Mouse (Mus musculus) G1E (cell line): Measurements from ENCODE around the gene Iscu.

Experiments used
- CTCF ChIP-seq: IDR thresholded peaks from 2 replicates; pipeline ENCODE4 v1.5.1; 2012; ENCODE audit warnings: low read depth, low read length, inconsistent platforms, mixed read lengths
- GATA1 ChIP-seq: IDR thresholded peaks from 2 replicates; pipeline ENCODE4 v1.6.1; 2012; ENCODE audit warnings: borderline replicate concordance, low read length, inconsistent platforms, mixed read lengths

DNA sequence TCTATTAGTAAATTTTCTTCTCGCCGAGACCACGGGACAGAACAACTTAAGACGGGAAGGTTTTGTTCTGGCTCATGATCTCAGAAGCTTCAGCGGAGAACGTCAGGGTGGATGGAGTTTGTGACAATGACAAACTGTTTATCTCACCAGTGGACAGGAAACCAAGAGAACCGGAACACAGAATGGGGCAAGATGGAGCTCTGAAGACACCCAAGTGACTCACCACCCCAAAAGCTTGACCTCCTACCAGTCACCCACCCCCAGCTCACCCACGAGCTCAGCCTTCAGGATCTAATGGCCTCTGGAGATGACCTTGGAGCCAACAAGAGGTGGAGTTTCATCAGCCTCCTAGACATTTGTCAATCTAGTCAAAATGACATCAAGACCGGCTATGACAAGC lies 32.8 kb downstream of the Iscu start:
- TF ChIP-seq CTCF (no peak), GATA1 (no peak)
